33 mouse cellular contexts compared by ENCODE assay signal in genomic region chr16:23449946-23450345, GRCm38 (mm10). TPM values are rescaled to one million over a fixed set of nuclear protein-coding genes. Genes with fewer than 3 reads are reported as not detected.
DNase-seq lines count a peak whose midpoint lies in the region; TF ChIP-seq lines count a peak whose summit lies in the region.
"Had no signal": no experiment of that assay in that cellular context is flagged by ENCODE, and none has a peak within 500 bp of the region (broad histone marks: within the 10 kb centered on the region; RNA-seq: fewer than 3 reads in every experiment).

No protein-coding gene starts in this region.

- no peaks in the 10 kb centered on the region for H3K79me2 ChIP-seq in myocyte (ENCODE audit: control insufficient read depth, insufficient read depth)

- no peak overlapping the region for H3K4me2 ChIP-seq in myocyte (ENCODE audit: low read depth)
- H3K4me2 ChIP-seq: embryonic facial prominence, embryonic 13.5 days; forebrain, embryonic 13.5 days; heart, embryonic 13.5 days; hindbrain, embryonic 14.5 days had no signal

- H3ac ChIP-seq in myocyte (ENCODE audit: control insufficient read depth, insufficient read length): no peak overlapping the region

- no peak overlapping the region for H3K4me3 ChIP-seq in myocyte
- H3K4me3 ChIP-seq: embryonic facial prominence, embryonic 10.5 days; embryonic facial prominence, embryonic 13.5 days; forebrain, embryonic 10.5 days; forebrain, embryonic 13.5 days; gastrocnemius, adult 2 months; heart, adult 2 months; heart, embryonic 10.5 days; heart, embryonic 13.5 days had no signal

- no peaks in the 10 kb centered on the region for H3K27me3 ChIP-seq in myocyte (ENCODE audit: control insufficient read depth, insufficient read depth, insufficient read length)
- H3K27me3 ChIP-seq: embryonic facial prominence, embryonic 13.5 days had no signal

- TF ChIP-seq POLR2A in myocyte (IDR thresholded peaks at IDR 0.05; ENCODE audit: insufficient read length, low read depth): no peak

- no peaks in the 10 kb centered on the region for H3K36me3 ChIP-seq in myocyte (ENCODE audit: control insufficient read depth, insufficient read depth)
- H3K36me3 ChIP-seq: embryonic facial prominence, embryonic 10.5 days; embryonic facial prominence, embryonic 13.5 days; forebrain, embryonic 10.5 days; heart, embryonic 10.5 days; heart, embryonic 13.5 days had no signal

- DNase-seq in 3134 (ENCODE audit: extremely low read depth, insufficient read length, low spot score): peak; percentile 68
- peak; percentile 85 for DNase-seq in 3T3-L1 (ENCODE audit: low read depth, low spot score)
- peak; percentile 41 for DNase-seq in NIH3T3 (ENCODE audit: low read depth)
- DNase-seq in thymus, postnatal 36 days: no peak
- no peak for DNase-seq in layer of hippocampus, postnatal 14 days (ENCODE audit: low spot score in 2 of 2)
- DNase-seq: adrenal gland, postnatal 10 days; B cell, adult 2 months; cerebellum, adult 11-12 months; cerebellum, adult 8-10 months; cerebellum, postnatal 10 days; cerebellum, postnatal 36 days; embryo, embryonic 11 days; gastrocnemius, adult 2 months; gastrocnemius, postnatal 14 days; heart, adult 2 months; heart, postnatal 14 days; heart, postnatal 4 days; kidney, adult 2 months had no signal

TF ChIP-seq in myocyte, 11 proteins besides CTCF, POLR2A, EP300 and RAD21:
- TF ChIP-seq TCF3 (IDR thresholded peaks at IDR 0.05; ENCODE audit: insufficient read length, low read depth) (no peak), CEBPB (IDR thresholded peaks at IDR 0.05; ENCODE audit: insufficient read depth, poor library complexity, severe bottlenecking) (0 out of 2 replicates have a peak, but pooled peaks have one; percentile 31)

RNA-seq across cellular contexts. Expression of gene Rtp1, which starts 21.0 kb away (rescaled TPM):
- not detected for polyA plus RNA-seq in myocyte (2012; fragmentation: generic; extraction: Trizol)
- under 1 TPM; 0.21 to 0.48 TPM for total RNA-seq in layer of hippocampus, postnatal 14 days (2021)
- total RNA-seq: adrenal gland, postnatal 10 days; gastrocnemius, adult 2 months; gastrocnemius, postnatal 14 days; heart, adult 2 months; heart, postnatal 14 days; heart, postnatal 4 days; MEL had no signal
- polyA plus RNA-seq: CD4-positive, CD25-positive, alpha-beta regulatory T cell, adult 4 months; embryonic facial prominence, embryonic 10.5 days; forebrain, embryonic 10.5 days; forebrain, embryonic 13.5 days; forebrain, embryonic 16.5 days; heart, adult 2 months; heart, embryonic 10.5 days; heart, embryonic 13.5 days; heart, embryonic 16.5 days; hindbrain, embryonic 11.5 days; hindbrain, embryonic 14.5 days; intestine, embryonic 14.5 days; intestine, postnatal 0 days had no signal

Comparison
In these comparisons a context has a peak if more than half of its experiments do, and no peak if none do; other contexts are left out.
1. DNase-seq: peak in 3134 (single experiment), 3T3-L1 (single experiment) and NIH3T3 (single experiment); none in thymus, postnatal 36 days (0 of 2) and layer of hippocampus, postnatal 14 days (0 of 2).